Mouse (Mus musculus) forebrain, embryonic 10.5 days (tissue): Measurements from ENCODE around the gene Cyp3a41a. TPM values are rescaled to one million over a fixed set of nuclear protein-coding genes. Genes with fewer than 3 reads are reported as not detected.
"Not testable (repeated sequence)": the region's sequence is repeated elsewhere in the genome, so short reads cannot be mapped to it uniquely, and the experiment has no call there.

ENCODE experiments used
- DNase-seq: peaks from one replicate; pipeline ENCODE4 v3.0.0-alpha.2; 2017; ENCODE audit warnings: low spot score; ENCODE audit errors: extremely low spot score
- H3K27ac ChIP-seq: fragments of 300-500 bp; sonication (generic); 2 replicates; pipeline ENCODE4 v1.5.1; 2016; ENCODE audit warnings: mild to moderate bottlenecking
- H3K27me3 ChIP-seq: fragments of 300-500 bp; sonication (generic); 2 replicates; pipeline ENCODE4 v1.6.1; 2016; ENCODE audit warnings: mild to moderate bottlenecking; ENCODE audit not compliant: poor library complexity, severe bottlenecking
- H3K36me3 ChIP-seq: fragments of 300-500 bp; sonication (generic); replicated peaks from 2 replicates; pipeline ENCODE4 v1.6.1; 2016; ENCODE audit warnings: mild to moderate bottlenecking, moderate library complexity
- H3K4me1 ChIP-seq: fragments of 300-500 bp; sonication (generic); 2 replicates; pipeline ENCODE4 v1.6.1; 2016
- H3K4me3 ChIP-seq: fragments of 300-500 bp; sonication (generic); 2 replicates; pipeline ENCODE4 v1.5.1; 2016; ENCODE audit warnings: mild to moderate bottlenecking, moderate library complexity
- H3K9me3 ChIP-seq: fragments of 300-500 bp; sonication (generic); 2 replicates; pipeline ENCODE4 v1.6.1; 2016; ENCODE audit warnings: mild to moderate bottlenecking, moderate library complexity
- WGBS: fragments of 180-500 bp; shearing (Covaris S2); methylation state at CpG from one replicate; pipeline ENCODE4 v1.1.7; 2016; 5-methylcytosine and 5-hydroxymethylcytosine counted together
- polyA plus RNA-seq: library from polyadenylated mRNA; unstranded; fragments of >200 nt; fragmentation: Nextera tagmentation; extraction: Ambion mirVana; gene quantifications from 2 replicates; pipeline ENCODE4 v1.2.1, GENCODE M21; 2016

Cyp3a41a gene
- not detected in 2 replicates for polyA plus RNA-seq

GRCm38 (mm10) chr5:145720036-145720435 lies at the start of gene Cyp3a41a:
TSS of gene Cyp3a41a (minus strand) at chr5:145720136.
- H3K27ac ChIP-seq, H3K4me1 ChIP-seq, H3K36me3 ChIP-seq, DNase-seq, H3K4me3 ChIP-seq, H3K27me3 ChIP-seq, H3K9me3 ChIP-seq: not testable (repeated sequence)
- 86% methylated on average over 1 of the region's 2 CpGs for WGBS

DNA sequence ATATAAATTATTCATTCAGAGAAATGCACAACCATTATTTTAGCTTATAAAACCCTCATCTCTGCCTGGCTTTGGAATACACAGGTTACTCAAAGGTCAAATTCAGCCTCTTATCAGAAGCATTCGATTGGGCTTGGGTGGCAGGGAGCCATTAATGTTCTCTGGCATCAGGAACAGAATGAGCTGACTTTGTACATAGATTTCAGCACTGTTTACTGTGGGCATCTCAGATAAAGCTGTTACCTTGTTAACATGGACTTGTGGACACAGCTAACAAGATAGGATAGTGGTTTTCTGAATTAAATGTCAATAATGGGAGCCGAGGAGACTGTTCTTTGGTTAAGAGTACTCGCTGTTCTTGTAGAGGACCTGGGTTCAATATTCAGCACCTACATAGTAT lies 17.6 kb upstream of the Cyp3a41a start:
- WGBS = 81% methylated on average over 3 of the region's 3 CpGs
- H3K27ac ChIP-seq, H3K27me3 ChIP-seq, H3K4me3 ChIP-seq, H3K4me1 ChIP-seq, DNase-seq, H3K36me3 ChIP-seq: not testable (repeated sequence)
- peaks cover 37% of the 10 kb centered on the region for H3K9me3 ChIP-seq

DNA sequence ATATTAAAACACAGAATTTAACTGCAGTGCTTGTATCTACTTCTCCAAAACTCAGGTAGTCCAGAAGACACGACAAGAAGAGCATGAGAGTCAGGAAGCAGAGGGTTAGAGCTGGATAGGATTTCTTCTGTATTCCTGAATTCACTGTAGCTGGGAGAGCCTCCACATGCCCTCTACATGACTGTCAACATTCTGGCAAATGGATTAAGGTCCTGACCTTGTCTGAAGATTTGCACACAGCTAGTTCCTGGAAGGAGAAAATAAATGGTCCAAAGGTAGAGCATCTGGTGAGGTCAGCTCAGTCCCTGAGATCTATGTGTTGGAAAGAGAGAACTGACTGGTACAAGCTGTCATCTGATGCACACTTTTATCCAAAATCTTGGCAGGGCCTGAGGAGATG lies 5.6 kb downstream of the Cyp3a41a start:
- H3K27ac ChIP-seq, H3K4me3 ChIP-seq, H3K4me1 ChIP-seq, H3K36me3 ChIP-seq, H3K27me3 ChIP-seq, DNase-seq: not testable (repeated sequence)
- WGBS = 41% methylated on average over 1 of the region's 1 CpGs
- H3K9me3 ChIP-seq = peaks cover 12% of the 10 kb centered on the region; the same call in 1 of the 2 replicates

DNA sequence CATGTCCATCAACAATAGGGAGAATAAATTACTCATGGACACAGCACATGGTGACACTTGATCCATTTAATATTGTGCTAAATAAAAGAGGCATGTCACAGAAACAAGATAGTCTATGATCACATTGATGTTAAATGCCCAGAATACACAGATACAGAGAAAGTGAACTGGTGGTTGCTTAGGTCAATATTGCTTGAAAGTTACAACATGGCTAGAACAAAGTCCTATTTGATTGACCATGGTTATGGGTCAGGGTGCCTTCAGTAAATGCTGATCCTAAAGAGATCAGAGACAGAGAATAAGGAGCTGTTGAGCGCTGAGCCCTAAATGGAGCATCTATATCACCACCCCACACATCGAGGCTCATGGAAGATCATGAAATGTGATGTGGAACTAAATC lies 12.6 kb downstream of the Cyp3a41a start:
- H3K27me3 ChIP-seq, H3K27ac ChIP-seq, H3K4me3 ChIP-seq, H3K36me3 ChIP-seq, DNase-seq, H3K4me1 ChIP-seq: not testable (repeated sequence)
- WGBS = 83% methylated on average over 2 of the region's 2 CpGs
- peaks cover 12% of the 10 kb centered on the region; the same call in 1 of the 2 replicates for H3K9me3 ChIP-seq

GRCm38 (mm10) chr5:145662007-145662406 lies 57.9 kb downstream of the Cyp3a41a start:
- no peaks in the 10 kb centered on the region for H3K36me3 ChIP-seq
- 89% methylated on average over 7 of the region's 7 CpGs for WGBS
- H3K27ac ChIP-seq = no peak overlapping the region
- H3K4me1 ChIP-seq = no peaks in the 10 kb centered on the region
- H3K9me3 ChIP-seq = peaks cover 84% of the 10 kb centered on the region
- no peak for DNase-seq
- no peaks in the 10 kb centered on the region for H3K27me3 ChIP-seq
- no peak overlapping the region for H3K4me3 ChIP-seq

GRCm38 (mm10) chr5:145647779-145648178 lies 72.2 kb downstream of the Cyp3a41a start:
- Histone ChIP-seq H3K4me3 (no peak overlapping the region), H3K9me3 (peaks cover 79% of the 10 kb centered on the region), H3K27ac (no peak overlapping the region), H3K4me1 (no peaks in the 10 kb centered on the region), H3K36me3 (no peaks in the 10 kb centered on the region), H3K27me3 (no peaks in the 10 kb centered on the region)
- 81% methylated on average over 4 of the region's 4 CpGs for WGBS
- no peak for DNase-seq

Other genes with a start within 250 kb of the Cyp3a41a start
- not detected in 2 replicates for gene Cyp3a41b, start 135.4 kb downstream of the Cyp3a41a start, polyA plus RNA-seq
- gene Cyp3a44, start 85.7 kb upstream of the Cyp3a41a start, polyA plus RNA-seq = not detected in 2 replicates
- not detected in 2 replicates for gene Cyp3a11, start 159.8 kb upstream of the Cyp3a41a start, polyA plus RNA-seq